In the genomic region with DNA sequence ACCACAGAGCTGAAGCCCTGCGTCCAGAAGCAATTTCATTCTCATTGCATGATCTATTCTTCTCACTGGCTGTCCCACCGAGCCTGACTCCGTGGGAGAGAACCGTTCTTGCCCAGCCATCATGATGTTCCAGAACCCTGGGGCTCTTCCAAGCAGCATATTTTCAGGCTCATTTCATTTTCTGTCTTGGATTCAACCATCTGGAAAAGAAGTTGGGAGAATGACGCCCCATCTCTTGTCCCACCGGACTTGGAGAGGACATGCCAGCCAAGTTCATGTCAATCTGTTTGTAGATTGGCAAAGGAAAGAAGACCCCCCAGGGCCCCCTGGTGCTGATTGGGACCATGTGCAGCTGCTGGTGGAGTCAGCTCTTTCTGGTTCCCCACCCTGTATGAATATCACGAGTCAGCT, we compare ENCODE assay signal across 8 mouse cellular contexts.
A peak's percentile ranks its signal among the peaks of the same experiment; 100 is the strongest.
DNase-seq lines count a peak whose midpoint lies in the region; ATAC-seq and TF ChIP-seq lines count a peak whose summit lies in the region.
"Had no signal": no experiment of that assay in that cellular context is flagged by ENCODE, and none has a peak within 500 bp of the region (broad histone marks: within the 10 kb centered on the region; RNA-seq: fewer than 3 reads in every experiment).

No protein-coding gene starts in this region.

- H3K4me3 ChIP-seq in heart, adult 2 months, result no peak overlapping the region
- H3K4me3 ChIP-seq in heart, embryonic 11.5 days (ENCODE audit: low read depth, low read length), result no peak overlapping the region
- H3K4me3 ChIP-seq in lung, embryonic 15.5 days, result no peak overlapping the region
- H3K4me3 ChIP-seq: embryonic facial prominence, embryonic 13.5 days had no signal

- no peak for TF ChIP-seq EP300 in heart, adult 2 months (IDR thresholded peaks at IDR 0.05; ENCODE audit: insufficient read depth, low read depth, low read length)

- no peaks in the 10 kb centered on the region for H3K27me3 ChIP-seq in heart, adult 2 months (ENCODE audit: control insufficient read depth, insufficient read depth, low read length)
- no peaks in the 10 kb centered on the region for H3K27me3 ChIP-seq in heart, embryonic 11.5 days (ENCODE audit: control insufficient read depth, insufficient read depth, low read length)
- H3K27me3 ChIP-seq in lung, embryonic 15.5 days, result no peaks in the 10 kb centered on the region
- H3K27me3 ChIP-seq: embryonic facial prominence, embryonic 13.5 days had no signal

- no peak for TF ChIP-seq CTCF in heart, adult 2 months (IDR thresholded peaks at IDR 0.05)

- peak; percentile 36 to 58 for DNase-seq in heart, adult 2 months
- DNase-seq in brain, adult 2 months (ENCODE audit: low read depth, low spot score), result peak; percentile 58
- DNase-seq in gastrocnemius, postnatal 14 days, result peak; percentile 56
- DNase-seq in embryo, embryonic 10 days (ENCODE audit: low spot score), result no peak
- no peak for DNase-seq in spleen, adult 18-20 months

- H3K4me1 ChIP-seq in heart, adult 2 months (ENCODE audit: control insufficient read depth, insufficient read depth, low read length), result peaks cover 4% of the 10 kb centered on the region
- H3K4me1 ChIP-seq in heart, embryonic 11.5 days (ENCODE audit: control insufficient read depth, insufficient read depth, low read length), result no peaks in the 10 kb centered on the region
- peaks cover 6% of the 10 kb centered on the region for H3K4me1 ChIP-seq in lung, embryonic 15.5 days

- TF ChIP-seq POLR2A in heart, adult 2 months (IDR thresholded peaks at IDR 0.05; ENCODE audit: insufficient read depth, low read depth, low read length), result no peak

- H3K79me2 ChIP-seq in heart, adult 2 months (replicated peaks; ENCODE audit: control insufficient read depth, insufficient read depth, low read length), result no peaks in the 10 kb centered on the region

- H3K27ac ChIP-seq in heart, adult 2 months, result no peak overlapping the region
- H3K27ac ChIP-seq in heart, embryonic 11.5 days (ENCODE audit: low read depth, low read length), result no peak overlapping the region
- H3K27ac ChIP-seq in lung, embryonic 15.5 days, result no peak overlapping the region; the same call in 1 of the 2 replicates
- H3K27ac ChIP-seq: embryonic facial prominence, embryonic 13.5 days had no signal

- H3K36me3 ChIP-seq in heart, adult 2 months (ENCODE audit: control insufficient read depth, insufficient read depth, low read length), result 0 out of 2 replicates have a peak, but pooled peaks cover 2% of the 10 kb centered on the region
- H3K36me3 ChIP-seq in heart, embryonic 11.5 days (ENCODE audit: control insufficient read depth, insufficient read depth, low read length), result no peaks in the 10 kb centered on the region
- H3K36me3 ChIP-seq in lung, embryonic 15.5 days, result no peaks in the 10 kb centered on the region
- H3K36me3 ChIP-seq: embryonic facial prominence, embryonic 13.5 days had no signal

- no peak for ATAC-seq in heart, embryonic 11.5 days (replicated peaks; ENCODE audit: insufficient number of reproducible peaks, low FRiP score, low TSS enrichment)
- peak; percentile 62; the same call in 1 of the 2 replicates for ATAC-seq in lung, embryonic 15.5 days (ENCODE audit: borderline replicate concordance, extremely low read depth, low FRiP score, low TSS enrichment)

- H3K4me2 ChIP-seq in heart, embryonic 11.5 days, result no peak overlapping the region
- H3K4me2 ChIP-seq in lung, embryonic 15.5 days, result no peak overlapping the region
- H3K4me2 ChIP-seq: embryonic facial prominence, embryonic 13.5 days had no signal

- 72% methylated on average over 7 of the region's 7 CpGs for WGBS in heart, adult 2 months
- WGBS in heart, embryonic 11.5 days (ENCODE audit: insufficient replicate concordance), result 87% methylated on average over 7 of the region's 7 CpGs
- WGBS in lung, embryonic 15.5 days, result 52% methylated on average over 7 of the region's 7 CpGs

- H3K9me3 ChIP-seq in heart, embryonic 11.5 days (replicated peaks; ENCODE audit: control insufficient read depth, low read length), result no peaks in the 10 kb centered on the region
- H3K9me3 ChIP-seq in lung, embryonic 15.5 days, result no peaks in the 10 kb centered on the region
- H3K9me3 ChIP-seq: embryonic facial prominence, embryonic 13.5 days had no signal

- no peak overlapping the region for H3K9ac ChIP-seq in heart, adult 2 months (ENCODE audit: low read depth, low read length)
- no peak overlapping the region for H3K9ac ChIP-seq in heart, embryonic 11.5 days (ENCODE audit: low read depth, low read length)
- no peak overlapping the region for H3K9ac ChIP-seq in lung, embryonic 15.5 days
- H3K9ac ChIP-seq: embryonic facial prominence, embryonic 13.5 days had no signal

- intact Hi-C loops in heart, adult 2 months (cut with DNase I), result no loop called here
- intact Hi-C loops in gastrocnemius, postnatal 14 days (cut with DNase I; ENCODE audit: low total_unique reads), result no loop called here

Comparison
In these comparisons a context has a peak if more than half of its experiments do, and no peak if none do; other contexts are left out.
1. DNase-seq: peak in heart, adult 2 months (2 of 2), brain, adult 2 months (single experiment) and gastrocnemius, postnatal 14 days (single experiment); none in embryo, embryonic 10 days (single experiment) and spleen, adult 18-20 months (0 of 2).